Mouse (Mus musculus) megakaryocyte, embryonic 14.5 days (primary cell): ENCODE measurements around the gene Tenm3.

ENCODE experiments used
- FLI1 ChIP-seq: IDR thresholded peaks from 2 replicates; pipeline ENCODE4 v1.6.1; 2012; ENCODE audit warnings: low read length, inconsistent platforms, mixed read lengths
- GATA1 ChIP-seq: IDR thresholded peaks from 3 replicates; pipeline ENCODE4 v1.6.1; 2012; ENCODE audit warnings: mixed read lengths, low read length, inconsistent platforms, borderline replicate concordance

- no peak for TF ChIP-seq GATA1
- TF ChIP-seq FLI1 = no peak
Measured at GRCm38 (mm10) chr8:48477371-48477935, 366.3 kb downstream of the Tenm3 start.
